Mouse (Mus musculus) limb, embryonic 11.5 days (tissue): ENCODE measurements around the gene Ocrl. TPM values are rescaled to one million over a fixed set of nuclear protein-coding genes. Genes with fewer than 3 reads are reported as not detected.

ENCODE experiments used
- ATAC-seq: fragments of 200-750 bp; cut with Nextera tagmentation; 2 replicates; pipeline ENCODE4 v1.8.0; 2017; ENCODE audit warnings: low read depth; ENCODE audit not compliant: insufficient number of reproducible peaks, low FRiP score, low TSS enrichment
- DNase-seq: peaks from one replicate; pipeline ENCODE4 v3.0.0-alpha.2; 2015; ENCODE audit warnings: low spot score
- H3K27ac ChIP-seq: fragments of 300-500 bp; sonication (generic); replicated peaks from 2 replicates; pipeline ENCODE4 v1.5.1; 2014; ENCODE audit warnings: low read depth, mild to moderate bottlenecking, low read length
- H3K27me3 ChIP-seq: fragments of 300-500 bp; sonication (generic); 2 replicates; pipeline ENCODE4 v1.6.1; 2014; ENCODE audit warnings: mild to moderate bottlenecking, low read length, mixed read lengths; ENCODE audit not compliant: control insufficient read depth, insufficient read depth
- H3K36me3 ChIP-seq: fragments of 300-500 bp; sonication (generic); 2 replicates; pipeline ENCODE4 v1.6.1; 2014; ENCODE audit warnings: mild to moderate bottlenecking, low read length, moderate library complexity, mixed read lengths; ENCODE audit not compliant: control insufficient read depth, insufficient read depth
- H3K4me1 ChIP-seq: fragments of 300-500 bp; sonication (generic); 2 replicates; pipeline ENCODE4 v1.6.1; 2014; ENCODE audit warnings: low read length, mixed read lengths; ENCODE audit not compliant: control insufficient read depth, insufficient read depth
- H3K4me2 ChIP-seq: fragments of 300-500 bp; sonication (generic); 2 replicates; pipeline ENCODE4 v1.6.1; 2014; ENCODE audit warnings: low read depth, mild to moderate bottlenecking, moderate library complexity; ENCODE audit not compliant: severe bottlenecking
- H3K4me3 ChIP-seq: fragments of 300-500 bp; sonication (generic); 2 replicates; pipeline ENCODE4 v1.5.1; 2014; ENCODE audit warnings: low read depth, low read length
- H3K9ac ChIP-seq: fragments of 300-500 bp; sonication (generic); 2 replicates; pipeline ENCODE4 v1.6.1; 2014; ENCODE audit warnings: mild to moderate bottlenecking, low read length
- H3K9me3 ChIP-seq: fragments of 300-500 bp; sonication (generic); 2 replicates; pipeline ENCODE4 v1.6.1; 2016; ENCODE audit warnings: low read length; ENCODE audit not compliant: control insufficient read depth
- WGBS: fragments of 180-500 bp; shearing (Covaris S2); extraction: QIAGEN DNeasy Blood & Tissue Kit; methylation state at CpG from one replicate; pipeline ENCODE4 v1.1.7; 2014; 5-methylcytosine and 5-hydroxymethylcytosine counted together
- polyA plus RNA-seq: library from polyadenylated mRNA; unstranded; fragments of >200 nt; fragmentation: Nextera tagmentation; extraction: Ambion mirVana; gene quantifications from 2 replicates; pipeline ENCODE4 v1.2.1, GENCODE M21; 2014

Gene Ocrl
- 21.6 and 22.4 TPM in 2 replicates for polyA plus RNA-seq

DNA sequence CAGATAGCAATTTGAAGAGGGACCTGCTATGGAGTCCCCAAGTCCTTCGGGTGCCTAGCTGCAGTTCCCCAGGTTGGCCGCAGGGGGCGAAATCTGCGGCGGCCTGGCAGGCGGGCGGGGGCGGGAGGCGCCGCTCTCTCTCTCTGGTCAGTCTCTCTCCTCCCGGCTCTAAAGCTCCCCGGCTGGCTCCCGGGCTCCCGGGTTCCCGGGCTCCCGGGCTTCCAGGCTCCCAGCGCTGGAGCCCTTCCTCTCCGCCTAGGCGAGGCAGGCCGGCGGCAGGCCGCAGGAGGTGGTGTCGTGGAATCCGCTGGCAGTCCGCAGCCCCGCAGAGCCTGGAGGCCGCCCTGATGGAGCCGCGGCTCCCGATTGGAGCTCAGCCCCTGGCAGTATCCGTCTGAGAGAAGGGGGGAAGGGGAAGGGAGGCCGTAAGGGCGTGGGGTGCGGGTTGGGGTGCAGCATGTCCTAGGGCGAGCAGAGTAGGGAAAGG, at the start of gene Ocrl:
TSS of gene Ocrl (plus strand) at position 82 of the 487 bp plus-strand sequence.
- peak within 1 kb of the TSS; percentile 85 for H3K9ac ChIP-seq
- H3K27ac ChIP-seq = peak within 1 kb of the TSS; percentile 59; the same call in 1 of the 2 replicates
- H3K9me3 ChIP-seq = no peaks in the 10 kb centered on the region
- ATAC-seq (peak; percentile 93), DNase-seq (peak; percentile 71)
- H3K27me3 ChIP-seq = no peaks in the 10 kb centered on the region
- H3K36me3 ChIP-seq = no peaks in the 10 kb centered on the region
- no peaks in the 10 kb centered on the region for H3K4me1 ChIP-seq
- 19% methylated on average over 31 of the region's 35 CpGs for WGBS
- H3K4me2 ChIP-seq = peak within 1 kb of the TSS; percentile 42
- peak within 1 kb of the TSS; percentile 60 for H3K4me3 ChIP-seq

DNA sequence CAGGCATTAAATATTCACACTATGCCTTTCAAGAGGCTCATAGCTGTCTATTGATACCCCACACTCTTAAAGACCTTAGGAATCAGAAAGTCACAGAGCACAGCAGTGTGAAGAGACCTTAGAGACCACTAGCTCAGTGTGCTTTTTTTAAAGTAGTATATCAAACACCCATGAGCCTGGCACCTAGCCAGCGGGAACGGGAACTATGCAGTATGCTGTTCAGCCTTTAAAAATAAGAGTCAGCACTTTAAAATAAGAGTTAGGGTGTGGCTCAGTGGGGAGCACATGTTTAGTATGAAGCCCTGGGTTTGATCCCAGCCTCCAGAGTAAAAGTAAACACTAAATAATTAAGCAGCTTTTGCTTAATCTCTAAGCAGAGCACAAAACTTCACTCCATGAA, 32.1 kb upstream of the Ocrl start:
- WGBS = 48% methylated on average over 2 of the region's 2 CpGs
- Histone ChIP-seq H3K9ac (no peak overlapping the region), H3K27ac (no peak overlapping the region), H3K4me3 (no peak overlapping the region), H3K4me1 (no peaks in the 10 kb centered on the region), H3K4me2 (no peak overlapping the region), H3K9me3 (no peaks in the 10 kb centered on the region), H3K27me3 (no peaks in the 10 kb centered on the region), H3K36me3 (no peaks in the 10 kb centered on the region)
- DNase-seq (no peak), ATAC-seq (no peak)

DNA sequence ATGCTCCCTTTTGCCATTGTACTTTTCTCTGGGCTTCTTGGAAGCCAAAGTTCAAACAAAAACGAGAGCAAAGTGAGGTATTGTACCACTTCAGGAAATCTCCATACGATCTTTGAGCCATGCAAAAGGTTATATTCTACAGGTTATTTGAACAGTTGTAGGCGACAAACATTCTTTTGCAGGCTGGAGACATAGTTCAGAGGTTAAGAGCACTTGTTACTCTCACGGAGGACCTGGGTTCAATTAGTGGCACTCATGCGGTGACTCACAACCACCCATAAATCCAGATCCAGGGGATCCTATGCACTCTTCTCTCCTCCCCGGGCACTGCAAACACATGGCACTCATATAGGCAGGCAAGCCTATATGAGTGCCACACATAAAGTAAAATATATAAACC, 29.4 kb upstream of the Ocrl start:
- WGBS = 58% methylated on average over 6 of the region's 6 CpGs
- Histone ChIP-seq H3K36me3 (no peaks in the 10 kb centered on the region), H3K27me3 (no peaks in the 10 kb centered on the region), H3K9me3 (no peaks in the 10 kb centered on the region), H3K4me1 (no peaks in the 10 kb centered on the region), H3K4me3 (no peak overlapping the region), H3K27ac (no peak overlapping the region), H3K9ac (no peak overlapping the region), H3K4me2 (no peak overlapping the region)
- DNase-seq (no peak), ATAC-seq (no peak)

DNA sequence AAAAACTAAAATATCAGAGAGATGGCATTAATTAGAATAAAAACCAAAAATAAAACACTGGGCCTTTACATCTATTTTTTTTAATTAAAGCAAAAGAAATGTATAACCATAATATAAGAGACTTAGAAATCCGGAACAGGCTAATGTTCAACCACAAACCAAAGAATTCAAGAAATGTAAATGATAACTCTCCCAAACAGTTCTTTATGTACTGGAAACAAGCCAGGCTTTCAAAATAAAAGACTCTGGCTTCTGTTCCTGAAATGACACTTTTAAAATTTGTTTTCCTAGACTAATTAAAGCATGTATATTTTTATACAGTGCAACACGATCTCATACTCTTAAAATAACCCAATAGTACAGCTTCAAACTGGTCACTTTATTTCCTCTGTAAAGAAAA, 24.8 kb upstream of the Ocrl start:
- WGBS = 82% methylated on average over 2 of the region's 2 CpGs
- DNase-seq = no peak
- H3K4me2 ChIP-seq = no peak overlapping the region
- H3K27ac ChIP-seq = no peak overlapping the region
- no peaks in the 10 kb centered on the region for H3K9me3 ChIP-seq
- no peak overlapping the region for H3K9ac ChIP-seq
- ATAC-seq = no peak
- H3K4me1 ChIP-seq = no peaks in the 10 kb centered on the region
- no peaks in the 10 kb centered on the region for H3K27me3 ChIP-seq
- H3K36me3 ChIP-seq = no peaks in the 10 kb centered on the region
- no peak overlapping the region for H3K4me3 ChIP-seq

DNA sequence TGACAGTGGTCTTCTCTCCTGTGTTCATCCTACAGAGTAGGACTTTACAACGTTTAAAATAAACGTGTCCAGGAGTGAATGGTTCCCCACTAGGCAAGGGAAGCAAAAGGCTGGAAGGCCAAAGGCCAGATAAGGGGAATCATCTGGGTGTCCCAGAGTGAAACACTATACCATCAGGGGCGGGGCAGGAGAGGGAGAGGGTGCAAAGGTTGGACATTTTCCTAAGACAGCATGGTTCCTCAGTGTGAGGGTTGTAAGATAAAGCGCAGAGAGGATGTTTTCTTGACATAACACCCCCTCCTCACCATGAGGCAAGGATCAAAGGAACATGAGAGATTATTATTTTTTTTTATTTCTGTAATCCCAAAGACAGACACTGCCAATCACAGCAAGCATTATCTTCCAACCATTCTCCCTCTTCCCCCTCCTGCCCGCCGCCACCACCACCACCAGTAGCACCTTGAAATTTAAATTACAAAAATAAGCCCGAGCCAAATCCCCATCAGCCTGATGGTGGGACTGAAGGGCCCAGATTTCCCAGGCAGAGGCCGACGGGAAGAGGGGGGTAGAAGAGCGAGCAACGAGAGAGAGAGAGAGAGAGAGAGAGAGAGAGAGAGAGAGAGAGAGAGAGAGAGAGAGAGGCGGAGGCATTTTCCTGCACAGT, 20.8 kb upstream of the Ocrl start:
- WGBS = 14% methylated on average over 7 of the region's 12 CpGs
- ATAC-seq (no peak; the same call in 1 of the 2 replicates), DNase-seq (no peak)
- H3K4me2 ChIP-seq = peak overlapping the region; percentile 45
- no peaks in the 10 kb centered on the region for H3K9me3 ChIP-seq
- H3K36me3 ChIP-seq = no peaks in the 10 kb centered on the region
- no peaks in the 10 kb centered on the region for H3K27me3 ChIP-seq
- H3K27ac ChIP-seq = no peak overlapping the region; the same call in 1 of the 2 replicates
- H3K9ac ChIP-seq = peak overlapping the region; percentile 68; the same call in 1 of the 2 replicates
- no peaks in the 10 kb centered on the region for H3K4me1 ChIP-seq
- H3K4me3 ChIP-seq = peak overlapping the region; percentile 53

DNA sequence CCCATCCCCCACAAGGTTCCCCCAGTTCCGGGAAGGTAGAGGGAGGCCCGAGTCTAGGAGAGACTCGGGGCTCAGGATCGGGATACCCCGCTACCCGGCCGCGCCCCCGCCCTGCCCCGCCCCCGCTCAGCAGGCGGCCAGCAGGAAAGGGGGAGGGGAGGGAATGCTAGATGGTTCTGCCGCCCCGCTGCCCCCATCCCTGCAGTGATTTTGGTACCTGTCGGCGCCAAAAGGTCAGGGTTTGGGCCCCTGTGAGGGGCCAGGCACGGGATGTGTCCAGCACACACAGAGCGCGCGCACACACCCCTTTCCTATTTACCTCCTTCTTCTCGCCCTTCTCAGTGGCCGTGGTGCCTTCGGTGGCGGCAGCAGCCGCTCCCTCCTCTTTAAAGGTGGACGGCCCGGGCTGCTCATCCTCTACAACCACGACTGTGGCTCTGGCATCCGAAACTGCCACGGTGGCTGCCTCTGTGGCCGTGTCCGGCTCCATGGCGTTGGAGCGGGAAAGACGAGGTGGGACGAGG, 20.2 kb upstream of the Ocrl start:
- no peaks in the 10 kb centered on the region for H3K4me1 ChIP-seq
- H3K36me3 ChIP-seq = no peaks in the 10 kb centered on the region
- H3K4me2 ChIP-seq = peak overlapping the region; percentile 45
- WGBS = 27% methylated on average over 28 of the region's 36 CpGs
- H3K9me3 ChIP-seq = no peaks in the 10 kb centered on the region
- H3K27me3 ChIP-seq = no peaks in the 10 kb centered on the region
- ATAC-seq (peak; percentile 65), DNase-seq (peak; percentile 49)
- H3K9ac ChIP-seq = peak overlapping the region; percentile 68
- H3K4me3 ChIP-seq = peak overlapping the region; percentile 53
- peak overlapping the region; percentile 59 for H3K27ac ChIP-seq

DNA sequence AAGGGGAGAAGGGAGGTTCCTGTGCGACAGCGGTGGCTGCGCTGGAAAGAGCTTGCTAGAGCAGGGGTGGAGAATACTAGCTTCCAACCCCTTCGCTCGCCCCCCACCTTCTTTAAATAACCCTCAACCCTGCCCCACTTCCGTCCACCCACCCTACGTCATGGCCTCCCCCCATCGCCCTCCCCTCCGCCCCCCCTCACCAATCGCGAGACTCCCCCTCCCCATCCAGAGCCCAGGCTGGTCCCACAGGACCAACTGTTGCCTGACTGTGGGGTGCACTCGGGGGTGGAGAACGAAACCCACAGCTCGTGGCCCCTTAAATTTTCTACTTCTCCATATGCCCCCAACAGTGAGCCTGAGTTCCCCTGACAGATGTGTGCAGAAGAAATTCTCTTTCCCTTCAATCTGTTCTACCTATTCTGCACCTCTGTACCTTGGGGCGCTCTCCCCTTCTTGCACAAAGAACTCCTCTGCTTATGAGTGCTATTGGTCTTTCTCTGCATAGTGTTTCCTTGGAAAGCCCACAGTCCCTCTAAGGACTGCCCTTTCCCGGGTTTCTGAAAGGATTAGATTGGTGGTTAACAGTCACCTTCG, 19.7 kb upstream of the Ocrl start, which contains the start of gene Smarca1:
TSS of gene Smarca1 (minus strand) at position 544 of the 594 bp plus-strand sequence.
- Histone ChIP-seq H3K27ac (peak within 1 kb of the TSS; percentile 59), H3K4me2 (peak within 1 kb of the TSS; percentile 45), H3K36me3 (no peaks in the 10 kb centered on the region), H3K9ac (peak within 1 kb of the TSS; percentile 68), H3K4me1 (no peaks in the 10 kb centered on the region), H3K9me3 (no peaks in the 10 kb centered on the region), H3K27me3 (no peaks in the 10 kb centered on the region), H3K4me3 (peak within 1 kb of the TSS; percentile 53)
- ATAC-seq = peak; percentile 76
- 25% methylated on average over 16 of the region's 17 CpGs for WGBS
- DNase-seq = no peak

DNA sequence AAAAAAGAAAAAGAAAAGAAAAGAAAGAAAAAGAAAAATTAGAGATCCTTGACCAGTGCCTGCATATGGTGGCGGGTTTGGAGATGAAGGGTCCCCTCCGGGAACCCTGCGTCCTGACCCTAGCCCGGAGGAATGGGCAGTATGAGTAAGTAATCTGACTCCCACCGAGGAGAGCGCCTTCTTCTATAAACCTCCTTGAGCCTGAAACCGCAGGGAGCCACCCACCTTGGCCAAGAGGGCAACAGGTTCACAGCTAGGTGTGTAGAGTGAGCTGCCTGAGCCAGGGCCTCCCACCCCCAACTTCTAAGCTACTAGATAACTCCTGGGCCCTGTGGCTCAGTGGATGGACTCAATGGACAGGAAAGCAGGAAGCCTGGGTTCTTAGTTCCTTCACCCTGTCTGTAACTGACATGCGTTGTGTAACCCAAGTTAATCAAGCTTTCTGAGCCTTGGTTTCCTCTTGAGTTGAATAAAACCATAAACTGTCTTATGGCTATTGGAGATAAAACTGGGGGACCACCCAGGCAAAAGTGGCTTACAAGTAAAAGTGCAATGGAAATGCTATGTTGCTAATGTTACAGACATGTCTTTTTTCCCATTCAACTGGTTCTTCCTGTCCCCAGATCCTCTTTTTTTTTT, 836 bp downstream of the Ocrl start:
- DNase-seq (peak; percentile 21), ATAC-seq (no peak)
- 23% methylated on average over 8 of the region's 8 CpGs for WGBS
- peak overlapping the region; percentile 60 for H3K4me3 ChIP-seq
- no peaks in the 10 kb centered on the region for H3K9me3 ChIP-seq
- peak overlapping the region; percentile 42 for H3K4me2 ChIP-seq
- H3K9ac ChIP-seq = peak overlapping the region; percentile 85
- H3K4me1 ChIP-seq = no peaks in the 10 kb centered on the region
- H3K27ac ChIP-seq = no peak overlapping the region
- no peaks in the 10 kb centered on the region for H3K36me3 ChIP-seq
- no peaks in the 10 kb centered on the region for H3K27me3 ChIP-seq
